Mouse (Mus musculus) olfactory bulb, adult 2 months (tissue): ENCODE data around the gene Snx10.

Source experiments
- CTCF ChIP-seq: fragments of 200-500 bp; IDR thresholded peaks from 2 replicates; pipeline ENCODE4 v1.5.1; 2012; ENCODE audit warnings: low read depth, mild to moderate bottlenecking, low read length, moderate library complexity; ENCODE audit not compliant: insufficient read depth
- POLR2A ChIP-seq: fragments of 200-500 bp; IDR thresholded peaks from 2 replicates; pipeline ENCODE4 v1.6.1; 2012; ENCODE audit warnings: mild to moderate bottlenecking, low read depth, low read length, moderate library complexity; ENCODE audit not compliant: insufficient read depth

GRCm38 (mm10) chr6:51612371-51613051 lies 88.8 kb downstream of the Snx10 start:
- TF ChIP-seq POLR2A = 0 out of 2 replicates have a peak, but pooled peaks have one; percentile 36
- peak; percentile 44; the same call in 1 of the 2 replicates for TF ChIP-seq CTCF
